Mouse (Mus musculus) spleen, postnatal 4 days (tissue): ENCODE results near the gene Ccdc63.
"Not testable (repeated sequence)": the region's sequence is repeated elsewhere in the genome, so short reads cannot be mapped to it uniquely, and the experiment has no call there.

Experiments
- DNase-seq, 2 experiments: peaks; one replicate each; pipeline ENCODE4 v3.0.0; 2022; ENCODE audit warnings: low spot score in 2 of 2

The Ccdc63 gene

DNA sequence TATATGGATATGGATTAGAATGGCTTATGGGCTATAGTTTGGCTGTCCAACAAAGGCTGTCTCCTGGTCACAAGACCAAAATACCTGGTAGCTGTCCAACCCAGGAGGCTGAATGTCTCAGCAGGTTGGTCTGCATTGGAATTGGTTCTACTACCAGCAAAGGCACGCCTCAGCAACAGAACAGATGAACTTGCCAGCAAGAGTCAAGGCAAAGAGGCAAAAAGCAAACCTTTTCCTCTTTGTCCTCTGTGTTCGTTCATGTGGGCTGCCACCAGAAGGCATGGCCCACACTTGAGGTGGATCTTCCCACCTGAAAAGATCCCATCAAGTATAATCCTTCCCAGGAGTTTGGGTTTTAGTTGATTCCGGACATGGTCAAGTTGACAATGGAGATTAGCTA is at the start of gene Ccdc63:
Gene Ccdc63, minus strand, starts transcription at position 101 of the 400 bp plus-strand sequence.
- DNase-seq = no peak

DNA sequence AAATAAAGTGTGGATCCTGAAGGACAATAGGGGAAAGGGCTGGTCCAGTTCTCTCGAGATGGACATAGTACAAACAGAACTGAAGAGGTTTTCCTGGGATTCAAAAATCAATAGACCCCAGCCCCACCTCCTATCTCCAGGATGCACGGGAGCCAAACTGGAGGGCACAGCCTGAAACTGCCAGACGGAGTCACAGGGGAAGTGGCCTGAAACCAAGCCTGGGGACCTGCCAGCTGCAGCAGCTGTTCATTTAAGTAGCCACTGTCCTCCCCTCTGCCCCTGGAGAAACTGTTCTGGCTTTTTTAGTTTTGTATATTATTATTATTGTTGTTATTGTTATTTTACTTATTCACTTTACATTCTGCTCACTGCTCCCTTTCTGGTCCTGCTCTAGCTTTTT is 48.5 kb upstream of the Ccdc63 start:
- no peak for DNase-seq

DNA sequence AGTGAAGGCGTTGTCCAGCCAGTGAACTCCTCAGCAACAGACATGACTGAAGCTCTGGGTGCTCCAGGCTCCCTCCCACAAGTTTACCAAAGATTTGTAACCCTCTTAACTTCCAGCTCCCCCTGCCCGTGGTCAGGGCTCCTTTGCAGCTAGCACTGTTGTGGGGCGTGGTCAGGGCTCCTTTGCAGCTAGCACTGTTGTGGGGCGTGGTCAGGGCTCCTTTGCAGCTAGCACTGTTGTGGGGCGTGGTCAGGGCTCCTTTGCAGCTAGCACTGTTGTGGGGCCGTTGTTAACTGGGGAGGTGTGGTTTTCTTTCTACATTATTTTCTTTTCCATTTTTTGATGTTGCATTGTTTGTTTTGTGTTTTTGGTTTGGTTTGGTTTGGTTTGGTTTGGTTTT is 44.2 kb upstream of the Ccdc63 start:
- not testable (repeated sequence) for DNase-seq

DNA sequence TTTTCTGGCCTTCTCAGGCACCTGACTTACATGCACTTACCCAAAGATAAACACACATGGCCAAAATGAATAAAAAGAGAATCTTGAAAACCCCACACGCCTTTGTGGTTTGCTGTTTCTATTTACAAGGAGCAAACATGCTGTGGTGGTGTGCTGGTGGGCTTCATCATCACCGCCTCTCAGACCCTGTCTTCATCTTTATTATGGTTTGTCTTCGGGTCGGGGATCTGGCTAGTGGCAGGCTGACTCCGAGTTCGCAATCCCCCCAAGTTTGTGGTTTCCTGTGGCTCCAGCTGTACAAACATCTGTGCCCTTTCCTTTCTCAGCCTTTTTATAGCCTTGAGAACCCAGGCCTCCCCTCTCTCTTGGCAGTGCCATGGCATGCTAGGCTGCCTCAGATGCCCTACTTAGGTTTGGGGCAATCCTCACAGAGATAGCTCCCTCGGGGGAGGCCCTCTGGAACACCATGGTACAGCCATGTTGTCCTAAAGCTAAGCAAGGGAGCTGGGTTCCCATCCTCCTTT is 43.7 kb upstream of the Ccdc63 start:
- DNase-seq = no peak

DNA sequence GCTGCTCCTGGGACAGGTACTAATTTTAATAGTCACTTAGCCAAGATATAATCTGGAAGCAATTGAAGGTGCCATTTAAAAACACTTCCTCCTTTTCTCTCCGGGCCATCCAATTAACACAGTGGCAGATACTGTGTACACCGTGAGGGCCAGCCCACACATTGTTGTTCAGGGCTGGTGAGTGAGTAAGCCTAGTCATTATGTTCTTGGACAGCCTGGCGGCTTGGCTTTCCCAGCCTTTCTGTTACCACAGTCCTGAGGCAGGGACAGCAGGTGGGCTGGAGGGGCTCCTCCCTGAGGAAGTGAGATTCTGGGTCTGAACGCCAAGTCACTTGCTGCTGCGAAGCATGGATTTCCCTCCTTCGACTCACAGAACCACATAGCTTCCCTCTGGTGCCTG is 39.0 kb upstream of the Ccdc63 start:
- no peak for DNase-seq

DNA sequence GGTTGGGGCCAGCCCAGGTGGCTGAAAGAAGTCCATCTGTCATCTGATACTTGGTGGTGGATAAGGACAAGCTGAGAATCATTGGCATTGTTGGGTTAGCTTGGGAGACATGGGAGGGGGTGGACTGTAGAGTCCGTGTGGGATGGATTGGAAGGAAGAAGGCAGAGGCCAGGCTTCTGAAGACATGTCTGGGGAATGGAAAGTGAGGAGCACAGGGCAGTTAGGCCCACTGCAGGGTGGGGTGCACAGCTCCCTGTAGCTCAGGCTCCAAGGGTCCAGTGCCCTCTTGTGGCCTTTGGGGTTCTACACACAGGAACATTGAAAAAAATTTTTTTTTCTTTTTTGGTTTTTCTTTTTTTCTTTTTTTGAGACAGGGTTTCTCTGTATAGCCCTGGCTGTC is 35.8 kb upstream of the Ccdc63 start:
- peak; percentile 59 to 78 for DNase-seq

DNA sequence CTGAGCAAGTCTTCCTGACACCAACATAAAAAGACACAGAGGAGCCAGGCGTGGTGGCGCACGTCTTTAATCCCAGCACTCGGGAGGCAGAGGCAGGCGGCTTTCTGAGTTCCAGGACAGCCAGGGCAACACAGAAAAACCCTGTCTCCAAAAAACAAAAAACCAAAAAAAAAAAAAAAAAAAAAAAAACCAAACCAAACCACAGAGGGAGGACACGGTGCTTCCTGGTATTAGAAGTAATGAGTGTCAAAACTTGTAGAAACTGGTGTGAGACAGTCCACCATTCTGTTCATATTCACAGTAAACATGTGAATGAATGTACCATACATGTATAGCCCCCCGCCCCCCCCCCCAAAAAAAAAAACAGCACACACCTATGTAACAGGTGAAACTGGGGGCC is 35.3 kb upstream of the Ccdc63 start:
- no peak for DNase-seq

DNA sequence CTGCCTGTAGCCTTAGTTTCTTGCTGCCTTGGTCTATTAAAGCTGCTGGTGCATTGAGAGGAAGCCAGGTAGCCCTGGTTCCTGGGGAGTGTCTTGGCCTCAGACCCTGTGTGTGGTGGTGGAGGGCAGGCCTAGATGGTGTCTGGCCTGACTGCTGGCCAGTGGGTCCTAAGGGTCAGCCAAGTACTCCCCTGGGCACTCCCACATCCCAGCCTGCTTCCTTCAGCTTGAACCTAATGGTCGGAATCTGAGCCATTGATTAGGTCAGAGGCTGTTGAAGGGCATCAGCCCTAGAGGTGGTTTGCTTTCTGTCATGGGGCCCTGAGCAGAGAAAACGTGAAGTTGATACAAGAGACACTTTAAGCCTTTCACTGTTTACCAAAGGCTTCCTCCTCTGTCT is 34.8 kb upstream of the Ccdc63 start:
- no peak for DNase-seq

DNA sequence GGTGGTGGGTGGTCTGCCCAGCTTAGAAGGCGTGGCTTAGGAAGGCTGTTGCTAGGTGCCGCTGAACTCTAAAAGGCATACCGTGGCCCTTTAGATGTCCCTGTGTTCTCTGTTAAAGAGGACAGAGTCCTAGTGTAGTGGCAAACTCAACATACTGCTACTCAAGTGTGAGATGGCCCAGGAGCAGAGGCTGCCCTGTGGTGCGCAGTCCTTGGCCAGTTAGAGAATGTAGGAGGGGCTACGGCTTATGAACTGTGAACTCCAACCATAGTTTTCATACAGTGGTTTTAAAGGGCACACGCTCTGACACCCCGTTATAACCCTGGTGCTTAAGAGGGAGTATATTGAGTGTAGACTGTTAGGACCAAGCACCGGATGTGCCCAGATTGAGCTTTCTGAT is 30.4 kb upstream of the Ccdc63 start:
- no peak for DNase-seq

DNA sequence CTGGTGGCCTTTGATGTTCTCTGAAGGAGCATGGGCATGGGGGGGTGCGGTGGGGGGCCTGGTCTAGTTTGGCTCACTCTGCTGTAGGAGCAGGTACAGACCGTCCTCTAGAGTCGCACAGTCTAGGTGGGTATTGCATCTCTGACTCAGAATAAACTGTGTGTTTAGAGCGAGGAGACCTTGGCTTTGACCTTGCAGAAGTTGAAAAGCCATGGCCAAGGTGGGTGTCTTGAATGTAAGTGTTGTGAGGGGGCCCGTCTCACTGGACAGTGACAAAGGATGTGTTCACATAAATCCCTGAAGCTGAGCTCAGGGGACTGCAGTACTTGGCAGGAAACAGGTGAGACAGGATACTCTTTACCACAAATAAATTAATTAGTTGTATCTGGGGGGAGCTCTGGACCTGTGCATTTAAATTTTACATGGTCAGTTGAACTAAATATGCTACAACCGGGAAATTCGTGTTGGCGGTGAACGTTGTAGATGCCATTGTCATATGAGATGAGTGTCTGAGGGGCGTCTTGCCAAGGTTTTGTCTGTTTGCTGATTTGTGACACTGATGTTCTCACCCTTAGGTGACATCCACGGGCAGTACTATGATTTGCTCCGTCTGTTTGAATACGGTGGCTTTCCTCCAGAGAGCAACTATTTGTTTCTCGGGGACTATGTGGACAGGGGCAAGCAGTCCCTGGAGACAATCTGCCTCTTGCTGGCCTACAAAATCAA is 27.9 kb upstream of the Ccdc63 start:
- no peak for DNase-seq

DNA sequence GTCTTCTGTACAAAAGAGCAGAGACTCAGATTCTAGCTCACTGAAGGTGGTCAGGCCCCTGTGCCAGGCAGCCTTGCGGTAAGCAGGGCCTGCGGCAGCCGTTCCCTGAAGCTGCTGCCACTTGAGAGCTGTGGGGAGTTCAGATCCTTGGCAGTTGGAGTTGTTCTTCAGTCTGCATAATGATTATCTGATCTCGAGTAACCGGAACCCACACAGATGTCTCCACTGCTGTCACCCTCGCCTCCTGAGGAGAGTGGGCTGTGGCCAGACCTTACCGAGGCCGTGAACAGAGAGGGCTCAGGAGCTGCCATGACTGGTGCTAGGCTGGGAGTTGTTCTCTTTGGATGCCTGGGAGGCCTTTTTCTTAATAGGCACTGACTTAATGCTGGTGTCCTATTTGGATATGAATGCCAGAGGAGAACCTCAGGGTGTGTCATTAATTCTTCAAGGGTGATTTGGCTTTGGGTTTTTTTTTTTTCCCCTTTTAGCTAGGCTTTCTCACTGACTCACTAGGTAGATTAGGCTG is 26.1 kb upstream of the Ccdc63 start:
- no peak for DNase-seq

DNA sequence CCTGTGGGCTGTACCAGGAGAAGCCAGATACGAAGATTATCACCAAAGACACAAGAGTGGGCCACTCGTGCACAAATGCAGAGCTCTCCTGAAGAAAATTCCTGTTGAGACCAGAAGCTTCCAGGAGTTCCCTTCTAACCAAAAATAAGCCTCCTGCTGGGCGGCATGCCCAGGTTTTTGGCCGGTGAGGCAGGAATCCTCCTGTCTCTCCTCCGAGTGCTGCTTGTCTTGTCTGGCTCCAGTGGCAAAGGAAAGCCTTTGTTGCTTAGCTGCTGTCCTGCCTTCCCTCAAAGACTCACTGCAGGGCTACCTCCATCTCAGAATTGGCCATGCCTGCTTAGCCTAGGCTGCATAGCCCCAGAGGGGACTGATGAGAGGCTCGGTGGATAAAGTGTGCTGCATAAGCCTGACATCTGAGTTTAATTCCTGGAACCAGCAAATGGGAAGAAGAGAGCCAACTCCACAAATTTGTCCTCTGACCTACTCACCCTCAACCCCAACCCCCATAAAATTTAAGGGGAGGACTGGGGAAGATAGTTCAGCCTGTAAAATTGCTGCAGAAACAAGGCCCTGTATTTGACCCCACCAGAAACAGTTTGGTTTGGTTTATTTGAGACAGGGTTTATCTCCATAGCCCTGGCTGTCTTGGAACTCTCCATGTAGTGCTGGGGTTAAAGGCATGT is 24.8 kb upstream of the Ccdc63 start:
- no peak for DNase-seq

DNA sequence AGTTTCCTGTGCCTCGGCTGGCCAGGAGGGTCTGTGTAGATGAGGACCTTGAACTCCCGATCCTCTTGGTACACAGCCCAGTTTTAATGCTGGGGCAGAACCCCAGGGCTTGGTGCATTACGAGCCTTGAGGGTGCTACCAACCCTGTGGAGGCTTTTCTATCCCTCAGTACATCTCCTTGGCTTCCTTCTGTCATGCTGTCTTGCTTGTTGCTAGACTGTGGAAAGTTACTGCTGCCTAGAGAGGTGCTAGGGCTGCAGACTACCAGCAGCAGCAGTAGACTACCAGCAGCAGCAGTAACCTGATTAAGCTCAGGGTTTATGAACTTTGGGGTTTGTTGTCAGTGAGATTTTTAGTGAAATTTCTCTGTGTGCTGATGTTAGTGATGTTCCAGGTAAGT is 23.4 kb upstream of the Ccdc63 start:
- DNase-seq = no peak

DNA sequence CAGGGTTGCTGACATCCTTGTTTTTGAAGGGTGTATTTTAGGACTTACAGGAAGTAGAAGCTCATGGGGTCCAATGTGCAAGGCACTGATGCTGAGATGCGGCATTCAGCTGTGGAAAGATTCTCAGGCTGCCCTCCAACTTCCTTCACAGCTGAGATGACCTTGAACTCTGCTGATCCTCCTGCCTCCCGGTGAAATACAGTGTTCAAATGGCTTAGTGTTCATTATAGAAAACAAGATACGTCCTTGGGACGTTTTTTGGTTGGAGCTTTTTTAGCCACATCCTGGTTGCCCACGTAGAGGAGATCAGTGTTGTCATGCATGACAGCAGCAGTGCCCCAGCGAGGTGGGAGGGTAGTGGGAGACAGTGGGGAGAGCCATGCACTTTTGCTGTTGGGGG is 22.6 kb upstream of the Ccdc63 start:
- no peak for DNase-seq

DNA sequence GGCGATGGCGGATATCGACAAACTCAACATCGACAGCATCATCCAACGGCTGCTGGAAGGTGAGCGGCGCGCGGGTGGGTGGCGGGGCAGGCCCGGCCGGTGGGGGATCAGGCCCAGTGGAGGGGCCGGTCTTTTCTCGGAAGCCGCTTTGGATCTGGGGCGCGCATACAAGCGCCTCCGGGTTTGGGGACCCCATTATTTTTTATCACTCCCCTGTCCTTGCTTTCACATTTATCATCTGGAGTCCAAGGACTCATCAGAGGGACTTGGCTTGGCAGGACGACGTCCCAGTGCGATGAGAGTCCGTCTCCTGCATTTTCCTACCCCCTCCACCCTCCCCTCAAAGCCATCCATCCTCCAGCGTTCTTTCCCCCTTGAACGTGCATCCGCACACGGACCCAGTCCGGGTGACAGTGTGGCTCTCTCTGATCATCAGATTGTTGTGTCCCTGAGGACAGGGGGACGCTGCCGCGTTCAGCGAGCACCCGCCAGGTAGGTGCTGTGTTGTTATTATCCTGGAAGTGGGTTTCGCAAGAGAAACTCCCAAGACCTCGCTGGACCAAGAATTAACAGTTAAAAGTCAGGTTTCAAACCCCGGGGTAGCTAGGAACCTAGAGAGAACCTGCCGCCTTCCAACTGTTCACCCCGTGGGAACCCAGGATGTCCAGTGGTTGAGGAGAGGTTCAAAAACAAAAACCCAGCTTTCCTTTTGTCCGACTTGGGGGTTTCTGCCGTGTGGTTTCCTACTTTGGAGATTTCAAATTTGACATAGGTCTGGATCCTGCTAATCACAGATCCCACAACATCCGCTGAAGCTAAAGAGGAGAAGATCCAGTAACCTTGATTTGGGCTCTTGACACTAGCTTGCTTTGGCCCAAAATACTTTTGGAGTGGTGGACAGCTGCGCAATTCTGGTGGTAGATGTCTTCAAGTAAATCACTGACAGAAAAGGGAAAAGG is 18.2 kb upstream of the Ccdc63 start:
- DNase-seq = peak; percentile 29 to 76

DNA sequence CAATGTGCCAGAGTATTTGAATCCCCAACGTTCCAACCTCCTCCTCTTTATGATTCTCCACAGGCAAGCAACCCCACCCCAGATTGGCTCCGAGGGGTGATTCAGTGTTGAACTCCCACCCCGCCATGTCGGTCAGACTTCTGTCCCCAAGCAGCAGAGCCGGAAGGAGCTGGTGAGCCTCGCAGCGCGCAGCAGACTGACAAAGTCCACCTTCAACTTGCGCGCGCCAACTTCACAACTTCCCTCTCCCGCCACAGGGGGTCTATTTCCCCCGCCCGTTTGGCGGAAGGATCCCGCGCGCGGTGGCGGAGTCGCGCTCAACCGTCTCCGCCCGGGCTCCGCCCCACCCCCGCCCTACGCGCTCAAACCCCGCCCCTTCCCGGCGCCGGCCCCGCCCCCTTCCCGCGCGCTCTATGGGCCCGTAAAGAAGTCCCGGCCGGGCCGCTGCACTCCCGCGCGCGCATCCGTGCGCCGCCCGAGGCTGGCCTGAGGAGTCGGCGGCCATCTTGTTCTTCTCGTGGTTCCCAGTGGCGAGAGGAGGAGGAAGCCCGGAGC is 17.3 kb upstream of the Ccdc63 start, which contains the start of gene Ppp1cc:
Gene Ppp1cc, plus strand, starts transcription at position 452 of the 555 bp plus-strand sequence.
- DNase-seq = peak; percentile 93 to 99

DNA sequence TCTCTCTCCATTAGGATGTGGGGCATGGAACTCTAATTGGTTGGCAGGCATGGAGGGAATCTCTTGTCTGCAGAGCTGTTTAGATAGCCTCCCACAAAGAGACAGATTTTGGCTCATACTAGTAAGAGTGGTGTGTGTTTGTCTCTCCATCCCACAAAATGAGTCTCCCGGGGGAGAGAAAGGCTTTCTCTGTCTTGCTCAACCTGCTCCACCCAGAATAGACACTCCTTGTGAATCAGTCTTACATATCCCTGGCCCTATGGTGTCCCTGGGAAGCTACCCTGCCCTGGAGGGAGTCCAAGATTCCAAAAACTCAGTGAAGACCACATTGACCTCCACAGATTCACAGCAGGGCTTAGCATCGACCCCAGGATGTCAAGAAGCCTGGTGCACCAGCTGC is 15.9 kb upstream of the Ccdc63 start:
- no peak for DNase-seq

DNA sequence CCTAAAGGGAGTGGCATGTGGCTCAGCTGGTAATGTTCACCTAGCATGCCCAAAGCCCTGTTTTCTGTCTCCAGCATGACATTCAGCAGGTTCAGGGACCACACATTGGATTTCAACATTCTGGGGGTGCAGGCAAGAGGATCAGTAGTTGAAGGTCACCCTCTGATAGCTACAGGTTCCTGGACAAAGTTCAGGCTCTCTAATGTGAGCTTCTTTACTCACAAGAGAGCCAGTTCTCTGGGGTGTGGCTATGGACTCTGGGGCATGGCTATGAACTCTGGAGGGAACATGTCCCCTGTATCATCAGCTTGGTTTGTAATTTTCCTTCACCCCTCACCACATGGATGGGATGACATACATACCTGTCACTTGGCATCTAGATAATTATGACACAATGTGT is 15.0 kb upstream of the Ccdc63 start:
- DNase-seq = no peak

DNA sequence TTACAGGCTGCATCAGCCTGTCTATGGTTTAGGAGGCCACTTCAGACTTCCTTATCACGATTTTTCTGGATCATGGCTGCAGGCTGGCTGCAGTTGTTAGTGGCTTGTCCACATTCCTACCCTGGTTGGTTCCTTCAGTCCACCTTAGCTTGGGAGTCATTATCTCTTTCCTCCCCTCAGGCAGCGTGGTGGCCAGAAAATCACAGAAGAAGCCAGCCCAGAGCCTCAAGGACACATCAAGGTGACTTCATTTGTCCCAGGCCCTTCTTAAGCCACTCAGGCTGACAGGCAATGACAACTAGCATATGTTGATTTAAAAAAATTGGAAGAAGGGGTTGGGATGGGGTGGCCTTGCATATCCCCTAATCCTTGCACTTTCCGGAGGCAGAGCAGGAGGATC is 14.2 kb upstream of the Ccdc63 start:
- no peak for DNase-seq

DNA sequence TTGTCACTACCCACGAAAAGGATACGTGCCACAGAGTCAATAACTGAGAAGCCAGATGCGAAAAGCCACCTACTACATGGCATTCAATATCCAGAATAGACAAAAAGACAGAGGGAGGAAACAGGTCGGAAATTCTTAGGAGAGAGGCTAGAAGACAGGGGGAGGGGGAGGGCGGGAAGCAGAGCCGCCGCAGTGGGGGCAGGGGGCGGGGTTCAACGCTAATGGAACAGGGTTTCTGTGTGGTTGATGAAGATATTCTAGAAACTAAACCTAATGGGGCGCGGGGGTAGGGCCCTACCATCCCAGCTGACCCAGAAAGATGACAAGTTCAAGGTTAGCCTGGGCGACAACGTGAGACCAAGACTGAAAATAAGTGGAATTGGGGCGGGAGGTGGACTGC is 13.4 kb upstream of the Ccdc63 start:
- DNase-seq = no peak

DNA sequence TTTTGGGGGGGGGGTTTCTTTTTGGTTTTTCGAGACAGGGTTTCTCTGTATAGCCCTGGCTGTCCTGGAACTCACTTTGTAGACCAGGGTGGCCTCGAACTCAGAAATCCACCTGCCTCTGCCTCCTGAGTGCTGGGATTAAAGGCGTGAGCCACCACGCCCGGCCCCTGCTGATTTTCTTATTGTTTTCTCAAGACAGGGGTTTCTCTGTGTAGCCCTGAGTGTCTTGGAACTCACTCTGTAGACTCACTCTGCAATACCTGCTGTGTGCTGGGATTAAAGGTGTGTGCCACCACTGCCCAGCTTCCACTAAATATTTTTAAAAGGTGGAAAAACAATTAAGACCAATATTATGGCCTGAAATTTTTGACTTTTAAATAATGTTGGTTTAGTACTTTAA is 11.9 kb upstream of the Ccdc63 start:
- not testable (repeated sequence) for DNase-seq

DNA sequence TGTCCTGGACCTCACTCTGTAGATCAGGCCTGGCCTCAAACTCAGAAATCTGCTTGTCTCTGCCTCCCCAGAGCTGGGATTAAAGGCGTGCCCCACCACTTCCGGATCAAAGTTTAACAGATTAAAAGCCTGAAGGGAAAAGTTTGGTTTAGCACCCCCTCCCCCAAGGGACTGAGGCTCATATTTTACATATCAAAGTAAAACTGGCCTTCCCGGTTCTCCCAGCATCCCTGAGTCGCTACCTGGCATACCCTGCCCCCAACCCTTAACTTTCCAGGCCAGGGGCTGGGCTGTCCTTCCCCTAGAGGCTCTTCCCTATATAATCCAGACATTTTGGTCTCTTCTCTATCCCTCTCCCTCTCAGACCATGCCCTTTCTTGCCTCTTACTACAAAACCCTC is 8.6 kb upstream of the Ccdc63 start:
- DNase-seq = no peak
